Mouse (Mus musculus) layer of hippocampus, adult 9-10 months (tissue): ENCODE data around the gene Dgat2.
A peak's percentile ranks its signal among the peaks of the same experiment; 100 is the strongest.

Experiments used
- DNase-seq: peaks from one replicate; pipeline ENCODE4 v3.0.0; 2022; ENCODE audit warnings: low spot score

Dgat2 gene

GRCm38 (mm10) chr7:99182432-99183172, at the start of gene Dgat2:
TSS of gene Dgat2 (minus strand) at chr7:99182719.
- DNase-seq, result peak; percentile 86

- DNase-seq, result no peak
Observed at GRCm38 (mm10) chr7:99230061-99230747, 47.7 kb upstream of the Dgat2 start.

DNA sequence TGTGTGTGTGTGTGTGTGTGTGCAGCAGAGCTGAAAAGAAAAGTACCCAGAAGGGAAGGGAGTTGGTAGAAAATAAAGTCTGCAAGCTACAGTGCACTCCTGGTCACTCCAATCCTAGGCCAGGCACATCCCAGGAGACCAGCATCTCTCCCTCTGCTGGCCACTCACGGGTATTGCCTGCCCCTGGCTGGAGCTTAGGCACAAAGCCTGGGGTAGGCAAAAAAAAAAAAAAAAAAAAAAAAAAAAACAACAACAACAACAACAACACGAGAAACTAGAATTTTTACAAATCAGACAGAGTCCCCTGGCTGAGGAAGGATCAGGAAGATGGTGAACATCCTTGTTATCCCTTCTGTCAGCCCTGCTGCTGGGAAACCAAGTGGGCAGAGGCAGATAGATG, 46.9 kb upstream of the Dgat2 start:
- DNase-seq, result no peak

DNA sequence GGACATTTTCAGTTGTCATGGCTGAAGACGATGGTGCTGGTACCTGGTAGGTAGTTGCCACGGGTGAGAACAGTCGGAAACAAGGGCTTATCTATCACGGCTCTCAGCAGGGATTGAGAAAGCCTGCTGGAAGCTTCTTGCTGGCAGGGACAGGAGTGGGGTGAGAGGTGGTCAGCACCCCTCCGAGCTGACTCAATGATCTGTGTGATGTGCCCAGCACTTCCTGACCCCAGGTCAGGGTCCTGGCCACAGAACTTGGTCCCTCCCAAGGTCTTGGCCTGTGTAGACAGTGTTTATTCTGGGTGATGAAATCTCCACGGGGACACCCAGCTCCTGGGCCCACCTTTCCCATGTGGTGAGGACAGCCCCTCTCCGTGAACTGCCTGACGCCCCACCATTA, 46.3 kb upstream of the Dgat2 start:
- no peak for DNase-seq

- no peak for DNase-seq
Observed at GRCm38 (mm10) chr7:99227267-99227666, 44.7 kb upstream of the Dgat2 start.

- no peak for DNase-seq
Observed at GRCm38 (mm10) chr7:99226662-99227061, 44.1 kb upstream of the Dgat2 start.

DNA sequence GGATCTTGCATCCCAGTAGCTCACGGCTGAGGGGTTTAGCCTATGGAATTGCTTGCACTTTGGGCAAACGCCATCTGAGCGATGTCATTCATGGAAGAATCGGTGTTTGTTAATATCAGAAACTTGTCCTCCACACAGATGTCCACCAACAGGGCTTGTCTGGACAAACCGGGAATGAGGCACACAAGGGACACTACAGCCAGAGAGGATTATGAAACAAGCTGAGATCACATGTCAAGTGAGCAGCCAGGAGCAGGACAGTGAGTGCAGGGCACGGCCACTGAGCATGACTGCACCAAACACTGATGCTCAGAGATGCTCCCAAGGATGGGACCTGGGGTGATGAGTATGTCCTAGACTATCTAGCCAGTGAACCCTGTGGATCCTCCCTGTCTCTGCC, 42.9 kb upstream of the Dgat2 start:
- DNase-seq, result no peak

GRCm38 (mm10) chr7:99224648-99225190, 42.2 kb upstream of the Dgat2 start:
- no peak for DNase-seq

DNA sequence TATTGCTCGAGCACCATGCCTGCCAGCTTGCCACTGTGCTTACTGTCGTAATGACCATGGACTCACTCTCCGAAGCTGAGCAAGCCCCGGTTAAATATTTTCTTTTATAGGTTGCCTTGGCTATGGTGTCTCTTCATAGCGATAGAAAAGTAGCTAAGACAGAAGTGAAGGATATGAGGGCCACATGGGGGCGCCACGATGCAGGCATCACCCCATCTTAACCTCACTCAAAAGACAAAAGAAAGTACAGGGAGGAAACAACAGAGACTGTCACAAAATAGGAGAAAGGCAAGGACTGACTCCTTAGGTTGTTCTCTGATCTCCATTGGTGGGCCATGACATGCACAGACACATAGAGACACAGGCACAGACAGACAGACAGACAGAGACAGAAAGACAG, 41.7 kb upstream of the Dgat2 start:
- DNase-seq, result no peak

DNA sequence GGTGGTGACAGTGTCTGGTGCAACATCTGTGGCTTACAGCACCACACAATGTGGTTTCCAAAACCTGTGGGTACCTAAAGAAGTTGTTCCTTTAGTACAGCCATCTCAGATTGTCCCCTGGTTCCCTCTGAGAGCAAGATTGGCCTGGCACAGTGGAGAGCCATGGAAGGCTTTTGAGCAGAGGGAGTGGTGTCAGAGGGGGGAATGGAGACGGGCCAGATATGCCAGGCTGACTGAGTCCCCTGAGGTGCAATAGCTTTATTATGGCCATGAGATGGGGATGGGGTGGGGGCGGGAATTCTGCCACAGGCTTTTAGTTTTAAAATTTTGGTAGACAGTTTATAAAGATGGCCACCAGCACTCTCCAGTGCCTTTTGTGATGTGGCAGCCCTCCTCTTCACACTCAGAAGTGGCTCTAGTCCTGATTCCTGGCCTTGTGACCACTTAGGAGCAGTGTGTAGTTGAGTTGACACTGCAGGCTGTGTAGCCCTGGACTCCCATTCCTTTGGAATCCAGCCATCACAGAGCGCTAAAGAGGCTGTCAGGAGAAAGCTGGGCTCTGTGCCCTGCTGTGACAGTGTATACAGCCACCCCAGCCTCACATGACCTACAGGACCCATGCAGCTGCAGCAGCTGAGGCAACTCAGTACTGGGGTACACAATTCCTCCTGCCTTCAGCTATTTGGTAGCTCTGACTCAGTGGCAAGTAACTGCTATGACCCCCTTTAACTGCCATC, 35.0 kb upstream of the Dgat2 start:
- DNase-seq, result no peak

DNA sequence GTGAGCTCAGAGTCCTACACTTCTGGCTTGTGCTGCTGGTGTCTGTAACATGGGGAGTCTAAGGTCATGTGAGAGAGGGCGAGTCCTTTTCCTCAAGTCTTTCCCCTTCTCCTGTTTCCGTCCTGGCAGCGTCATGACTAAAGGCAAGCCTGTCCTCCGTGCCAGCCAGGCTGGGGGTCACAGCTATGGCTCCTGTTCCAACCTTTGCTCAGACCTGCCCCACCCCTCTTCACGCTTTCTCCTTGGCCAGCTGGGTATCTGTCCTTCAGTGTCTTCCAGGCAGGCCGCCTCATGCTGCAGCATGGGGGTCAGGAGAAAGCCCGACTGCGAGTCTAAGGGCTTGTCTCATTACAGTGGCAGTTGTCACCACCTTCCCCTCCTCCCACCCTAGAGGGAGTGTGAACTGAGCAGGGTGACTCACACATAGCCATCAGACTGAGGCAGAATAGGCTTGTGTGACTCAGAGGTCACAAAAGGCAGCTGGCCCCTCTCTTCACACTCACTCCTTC, 32.9 kb upstream of the Dgat2 start:
- no peak for DNase-seq

DNA sequence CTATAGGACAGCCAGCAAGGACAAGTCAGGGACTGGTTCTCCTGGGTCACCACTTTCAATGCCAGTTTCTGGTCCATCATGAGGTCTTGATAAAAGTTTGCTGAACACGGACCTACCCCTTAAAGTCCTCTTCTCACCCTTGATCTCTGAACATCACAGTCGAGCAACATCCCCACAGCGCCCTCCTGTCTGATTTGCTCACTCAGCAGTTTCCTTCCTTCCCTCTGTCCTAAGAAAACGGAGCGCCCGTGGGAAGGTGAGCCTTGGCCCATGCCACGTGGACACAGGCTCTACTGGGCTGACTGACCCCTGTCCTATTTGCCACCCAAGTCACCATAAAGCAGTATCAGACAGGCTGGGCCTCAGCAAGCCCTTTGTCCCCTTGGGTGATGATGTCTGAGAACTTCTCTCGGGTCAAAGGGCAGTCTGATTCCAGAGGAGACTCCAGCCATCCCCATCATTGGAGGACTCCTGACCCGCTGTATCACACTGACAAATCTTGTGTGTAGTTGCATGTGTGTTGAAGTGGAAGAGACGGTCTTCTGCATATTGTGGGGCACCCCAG, 32.2 kb upstream of the Dgat2 start:
- DNase-seq, result no peak

GRCm38 (mm10) chr7:99213686-99214085, 31.2 kb upstream of the Dgat2 start:
- DNase-seq, result no peak

GRCm38 (mm10) chr7:99213056-99213455, 30.5 kb upstream of the Dgat2 start:
- DNase-seq, result no peak

GRCm38 (mm10) chr7:99208704-99209103, 26.2 kb upstream of the Dgat2 start:
- no peak for DNase-seq

DNA sequence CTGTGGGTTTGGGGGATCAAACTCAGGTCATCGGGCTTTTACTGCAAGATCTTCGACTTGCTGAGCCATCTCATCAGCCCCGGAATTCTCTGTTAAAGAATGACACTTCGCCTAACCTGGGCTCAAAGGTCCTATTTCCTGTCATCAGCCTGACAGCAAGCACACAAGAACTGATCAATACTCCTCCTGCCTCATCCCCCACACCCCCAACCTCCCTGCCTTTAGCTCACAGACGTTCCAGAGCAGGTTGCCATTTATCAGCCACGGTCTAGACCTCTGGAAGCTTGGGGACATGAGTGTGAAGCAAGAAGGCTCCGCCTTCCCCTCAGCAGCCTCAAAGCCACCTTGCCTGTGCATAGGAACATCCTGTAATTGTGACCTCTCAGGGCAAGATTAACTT, 23.8 kb upstream of the Dgat2 start:
- DNase-seq, result no peak

DNA sequence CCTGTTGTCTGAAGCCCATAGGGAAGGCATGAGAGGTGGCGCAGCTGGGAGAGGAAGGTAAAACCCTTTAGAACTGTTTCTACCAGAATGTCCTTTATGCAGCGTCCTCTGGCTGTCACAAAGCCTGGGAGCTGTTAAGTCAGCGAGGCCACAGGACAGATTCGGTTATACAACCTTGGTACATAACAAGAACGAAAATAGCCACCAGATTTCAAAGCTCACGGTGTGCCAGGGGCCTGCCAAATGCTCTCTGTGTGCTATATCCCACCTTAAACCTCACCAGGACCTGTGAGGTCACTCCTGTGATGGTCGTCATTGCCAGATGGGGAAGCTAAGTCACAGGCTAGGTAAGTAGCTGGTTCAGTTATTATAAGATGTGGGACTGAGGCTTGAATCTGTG, 19.6 kb upstream of the Dgat2 start:
- DNase-seq, result no peak

- DNase-seq, result no peak
Observed at GRCm38 (mm10) chr7:99200290-99200689, 17.8 kb upstream of the Dgat2 start.

DNA sequence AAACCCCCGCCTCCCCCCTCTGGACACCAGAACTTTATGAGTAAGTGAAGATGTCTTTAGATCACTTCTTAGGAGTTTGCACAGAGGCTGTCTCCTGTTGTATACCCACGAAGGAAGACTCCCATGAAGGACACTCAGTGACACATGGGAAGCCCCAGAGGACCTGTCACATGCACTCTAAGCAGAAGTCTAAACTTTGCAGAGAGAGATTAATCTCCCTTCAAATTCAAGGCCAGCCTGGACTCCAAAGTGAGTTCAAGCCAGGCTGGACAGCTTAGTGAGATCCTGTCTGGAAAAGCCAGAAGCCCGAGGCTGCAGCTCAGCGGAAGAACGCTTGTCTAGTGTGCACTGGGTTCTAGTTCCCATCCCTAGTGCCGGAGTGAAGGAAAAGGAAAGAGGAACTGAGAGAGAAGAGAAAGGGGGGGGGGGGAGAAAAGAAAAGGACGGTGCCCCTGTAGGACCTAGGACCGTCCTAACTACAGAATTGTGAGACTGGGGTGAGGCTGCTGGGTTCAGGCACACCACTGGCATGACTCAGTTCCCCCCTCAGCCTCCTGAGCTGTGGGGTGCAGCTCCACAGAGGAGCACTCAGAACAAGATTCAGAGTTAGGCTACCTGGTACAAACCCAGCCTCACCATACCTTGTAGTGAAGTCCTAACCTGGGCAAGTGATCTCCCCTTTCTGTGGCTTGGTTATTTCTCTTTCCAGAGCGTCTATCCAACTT, 17.1 kb upstream of the Dgat2 start:
- no peak for DNase-seq

DNA sequence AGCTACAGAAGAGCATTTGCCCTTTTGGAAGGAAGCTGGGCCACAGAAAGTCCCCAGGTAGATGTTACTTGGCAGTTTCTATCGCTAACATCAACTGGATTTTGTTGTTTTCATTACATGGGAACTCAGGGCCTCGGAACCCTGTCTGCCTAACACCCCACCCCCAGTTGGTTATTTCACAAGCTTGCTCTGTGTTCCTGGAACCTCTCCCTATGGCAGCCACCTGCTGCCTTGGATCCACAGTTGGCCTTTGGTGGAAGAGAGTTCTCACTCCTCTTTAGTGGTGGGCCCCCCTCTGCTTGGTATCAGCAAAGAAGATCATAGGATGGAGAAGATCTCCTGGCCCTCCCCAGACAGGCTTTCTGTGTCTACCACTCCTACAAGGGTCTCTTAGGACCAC, 16.3 kb upstream of the Dgat2 start:
- DNase-seq, result no peak

GRCm38 (mm10) chr7:99194511-99194910, 12.0 kb upstream of the Dgat2 start:
- no peak for DNase-seq

DNA sequence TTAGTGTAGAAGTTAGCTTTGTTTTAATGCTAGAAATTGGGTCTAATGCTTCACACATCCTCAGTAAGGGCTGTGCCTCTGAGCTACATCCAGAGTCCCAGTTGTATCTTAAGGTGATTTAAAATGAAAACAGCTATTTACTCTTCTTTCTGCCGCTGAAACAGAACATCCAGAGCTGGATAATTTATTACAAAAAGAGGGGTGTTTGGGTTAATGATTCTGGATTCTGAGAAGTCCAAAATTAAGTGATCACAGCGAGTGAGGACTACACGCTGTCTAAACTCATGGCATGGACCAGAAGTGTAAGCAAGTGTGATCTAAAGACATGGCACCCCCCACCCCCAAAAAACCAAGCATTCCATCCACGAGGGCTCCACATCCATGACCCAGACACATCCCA, 11.4 kb upstream of the Dgat2 start:
- no peak for DNase-seq
